Mouse (Mus musculus): ENCODE measurements around the gene Gm20390. TPM values are rescaled to one million over a fixed set of nuclear protein-coding genes. Genes with fewer than 3 reads are reported as not detected.

Gm20390 gene
- total RNA-seq (2015) (16.0 and 55.5 TPM in 2 replicates), total RNA-seq (2017) (not detected in 2 replicates)

GRCm38 (mm10) chr11:93968005-93968847 is at the start of gene Gm20390, which contains the start of gene Nme1:
Gene Gm20390 (minus strand): TSS chr11:93968293.
Gene Nme1 (minus strand): TSS chr11:93968521.
- ATAC-seq (ENCODE audit: poor library complexity, severe bottlenecking): peak; percentile 94

DNA sequence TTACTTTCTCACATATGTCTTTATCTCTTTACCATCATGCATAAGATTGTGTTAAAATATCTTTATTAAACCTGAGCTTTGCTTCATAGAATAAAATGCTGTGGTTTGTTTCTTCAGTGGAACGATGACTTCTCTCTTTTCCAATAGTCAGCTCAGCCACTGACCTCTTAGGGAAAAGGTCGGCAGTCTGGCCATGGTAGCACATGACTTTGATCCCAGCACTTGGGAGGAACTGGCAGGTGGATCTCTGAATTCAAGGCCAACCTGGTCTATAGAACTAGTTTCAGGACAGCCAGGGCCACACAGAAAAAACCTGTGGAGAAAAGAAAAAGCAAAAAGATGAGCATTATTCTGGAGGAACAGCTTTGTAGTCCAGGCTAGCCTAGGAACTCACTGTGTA is 35.3 kb upstream of the Gm20390 start:
- no peak for ATAC-seq (ENCODE audit: poor library complexity, severe bottlenecking)

- ATAC-seq (ENCODE audit: poor library complexity, severe bottlenecking): no peak
These were observed 31.2 kb upstream of the Gm20390 start for GRCm38 (mm10) chr11:93999276-93999675.

DNA sequence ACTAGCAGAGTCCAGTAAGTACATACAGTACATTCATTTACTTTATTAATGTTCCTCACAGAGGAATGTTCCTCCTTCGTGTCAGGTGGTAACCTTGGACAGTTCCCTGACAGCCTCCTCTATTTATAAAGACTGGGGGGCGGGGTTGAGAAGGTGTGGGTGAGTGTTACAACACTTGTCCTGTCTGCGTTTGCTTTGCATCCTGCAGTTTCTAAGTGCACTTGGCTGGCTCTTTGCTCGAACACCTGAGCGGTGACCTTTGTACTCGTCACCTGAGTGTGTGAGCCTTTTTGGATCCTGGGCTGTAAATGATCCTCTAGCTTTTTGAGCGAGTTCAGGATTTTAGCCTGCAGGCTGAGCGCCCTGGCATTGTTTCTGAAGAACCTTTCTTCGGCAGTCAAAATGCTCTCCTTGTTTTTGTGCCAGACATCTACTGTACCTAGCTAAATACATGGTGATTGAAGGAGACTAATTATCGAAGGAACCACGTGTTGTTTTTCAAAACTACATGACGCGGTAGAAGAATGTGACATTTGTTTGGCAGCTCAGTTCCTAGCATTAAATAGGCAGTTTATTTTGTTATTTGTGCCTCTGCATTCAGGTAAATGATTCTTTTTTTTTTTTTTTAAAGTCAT is 29.2 kb upstream of the Gm20390 start:
- peak; percentile 12 for ATAC-seq (ENCODE audit: poor library complexity, severe bottlenecking)

DNA sequence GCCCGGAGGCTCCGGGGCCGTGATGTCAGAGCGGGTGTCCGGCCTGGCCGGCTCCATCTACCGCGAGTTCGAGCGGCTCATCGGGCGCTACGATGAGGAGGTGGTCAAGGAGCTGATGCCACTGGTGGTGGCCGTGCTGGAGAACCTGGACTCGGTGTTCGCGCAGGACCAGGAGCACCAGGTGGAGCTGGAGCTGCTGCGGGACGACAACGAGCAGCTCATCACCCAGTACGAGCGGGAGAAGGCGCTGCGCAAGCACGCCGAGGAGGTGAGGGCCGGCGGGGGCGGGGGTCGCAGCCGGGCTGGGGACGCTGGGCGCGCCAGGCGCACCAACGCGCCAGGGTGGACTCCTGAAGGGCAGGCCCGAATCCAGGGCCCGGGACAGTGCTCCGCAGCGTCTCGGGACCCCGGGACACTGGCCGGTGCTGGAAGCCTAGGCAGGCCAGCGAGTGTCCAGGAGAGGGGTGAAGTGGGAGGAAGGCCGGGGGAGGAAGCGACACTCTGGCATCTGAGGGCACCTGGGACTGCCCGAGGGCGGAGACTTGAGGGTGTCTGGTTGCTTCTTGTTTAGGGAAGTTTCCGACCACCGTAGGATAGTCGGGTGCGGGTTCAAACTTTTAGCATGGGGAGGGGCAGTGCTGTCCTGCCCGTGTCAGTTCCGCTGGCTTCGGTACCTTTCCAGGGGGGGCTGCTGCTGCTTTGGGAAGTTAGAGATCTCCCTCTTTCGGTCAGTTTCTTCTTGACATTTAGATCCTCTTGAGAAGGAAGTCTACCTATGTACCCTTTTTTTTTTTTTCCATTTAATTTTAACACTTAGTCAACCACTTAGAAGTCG is 28.4 kb upstream of the Gm20390 start:
- peak; percentile 53 for ATAC-seq (ENCODE audit: poor library complexity, severe bottlenecking)

DNA sequence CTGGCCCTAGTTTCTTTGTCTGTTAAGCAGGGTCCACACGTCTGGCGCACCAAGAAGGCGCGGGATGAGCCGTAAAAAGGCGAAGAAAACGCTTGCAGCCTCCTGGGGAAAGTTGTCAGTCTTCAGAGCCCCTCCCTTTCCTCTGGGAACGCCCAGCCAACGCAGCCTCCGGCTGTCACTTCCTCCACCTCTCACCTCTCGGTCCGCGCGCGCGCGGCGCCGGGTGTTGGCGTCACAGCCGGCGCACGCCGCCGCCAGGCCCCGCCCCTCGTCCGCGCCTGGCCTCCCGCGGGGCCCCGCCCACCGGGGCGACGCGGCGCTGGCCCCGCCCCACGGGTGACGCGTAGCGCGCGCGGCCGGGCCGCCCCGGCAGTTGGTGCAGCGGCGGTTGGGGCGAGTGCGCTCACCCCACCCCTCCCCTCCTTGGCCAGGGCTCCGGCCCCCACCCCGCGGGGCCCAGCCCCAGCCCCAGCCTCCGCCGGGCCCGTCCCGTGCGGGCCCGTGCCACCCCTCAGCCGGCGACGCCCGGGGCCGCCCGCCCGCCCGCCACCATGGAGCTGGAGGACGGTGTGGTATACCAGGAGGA is 27.7 kb upstream of the Gm20390 start, which contains the start of gene Spag9:
Spag9 (plus strand) TSS at position 372 of the 586 bp plus-strand sequence.
- peak; percentile 76 for ATAC-seq (ENCODE audit: poor library complexity, severe bottlenecking)

GRCm38 (mm10) chr11:93995111-93995719 is 27.1 kb upstream of the Gm20390 start:
- ATAC-seq (ENCODE audit: poor library complexity, severe bottlenecking): peak; percentile 69

- ATAC-seq (ENCODE audit: poor library complexity, severe bottlenecking): no peak
These were observed 26.4 kb upstream of the Gm20390 start for GRCm38 (mm10) chr11:93994531-93994930.

- no peak for ATAC-seq (ENCODE audit: poor library complexity, severe bottlenecking)
These were observed 20.4 kb upstream of the Gm20390 start for GRCm38 (mm10) chr11:93988328-93989062.

GRCm38 (mm10) chr11:93987625-93988327 is 19.7 kb upstream of the Gm20390 start:
- ATAC-seq (ENCODE audit: poor library complexity, severe bottlenecking): peak; percentile 78

DNA sequence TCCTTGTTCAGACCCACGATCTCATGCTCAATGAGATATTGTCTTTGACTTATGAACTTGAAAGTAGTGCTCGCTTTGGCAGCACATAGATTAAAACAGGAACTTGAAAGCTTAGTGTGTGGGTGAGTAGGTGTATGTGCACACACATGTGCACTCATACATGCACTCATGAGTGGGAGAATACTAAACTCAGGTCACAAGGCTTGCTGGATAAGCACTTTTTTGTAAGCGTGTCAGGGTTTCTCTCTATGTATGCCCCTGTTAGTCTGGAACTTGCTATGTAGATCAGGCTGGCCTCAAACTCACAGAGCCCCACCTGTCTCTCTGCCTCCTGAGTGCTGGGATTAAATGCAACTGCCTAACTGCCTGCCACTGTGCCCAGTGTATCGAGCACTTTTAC is 18.9 kb upstream of the Gm20390 start:
- 0 out of 2 replicates have a peak, but pooled peaks have one; percentile 44 for ATAC-seq (ENCODE audit: poor library complexity, severe bottlenecking)

DNA sequence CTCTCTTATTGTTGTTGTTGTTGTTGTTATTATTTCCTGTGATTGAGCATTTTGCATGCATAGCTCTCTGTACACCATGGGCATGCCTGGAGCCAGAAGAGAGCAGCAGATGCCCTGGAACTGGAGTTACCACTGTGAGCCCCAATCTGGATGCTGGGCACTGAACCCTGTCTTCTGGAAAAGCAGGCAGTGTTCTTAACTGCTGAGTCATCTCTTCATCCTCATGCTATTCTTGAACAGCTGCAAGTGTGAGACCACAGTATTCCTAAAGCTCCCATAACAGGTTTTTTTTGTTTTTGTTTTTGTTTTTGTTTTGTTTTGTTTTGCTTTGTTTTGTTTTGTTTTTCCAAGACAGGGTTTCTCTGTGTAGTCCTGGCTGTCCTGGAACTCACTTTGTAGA is 18.2 kb upstream of the Gm20390 start:
- no peak for ATAC-seq (ENCODE audit: poor library complexity, severe bottlenecking)

DNA sequence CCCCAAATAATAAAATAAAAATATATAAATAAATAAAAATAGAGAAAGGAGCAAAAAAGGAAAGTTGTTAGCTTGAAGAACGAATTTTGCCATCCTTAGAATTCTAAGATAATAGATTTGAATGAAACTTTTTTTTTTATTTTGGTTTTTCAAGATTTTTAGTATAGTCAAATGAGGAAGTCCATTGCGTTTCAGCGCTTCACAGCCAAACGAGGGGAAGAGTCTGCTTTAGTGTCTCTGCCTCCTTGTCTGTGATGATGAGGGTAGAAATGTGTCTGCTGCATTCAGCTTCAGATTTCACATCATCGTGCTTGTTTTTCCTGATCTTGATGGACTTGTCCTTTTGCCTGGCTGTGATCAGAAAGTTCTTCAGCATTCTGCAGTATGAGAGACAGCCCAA is 17.2 kb upstream of the Gm20390 start:
- ATAC-seq (ENCODE audit: poor library complexity, severe bottlenecking): no peak

GRCm38 (mm10) chr11:93984619-93985018 is 16.5 kb upstream of the Gm20390 start:
- ATAC-seq (ENCODE audit: poor library complexity, severe bottlenecking): peak; percentile 20; the same call in 1 of the 2 replicates

DNA sequence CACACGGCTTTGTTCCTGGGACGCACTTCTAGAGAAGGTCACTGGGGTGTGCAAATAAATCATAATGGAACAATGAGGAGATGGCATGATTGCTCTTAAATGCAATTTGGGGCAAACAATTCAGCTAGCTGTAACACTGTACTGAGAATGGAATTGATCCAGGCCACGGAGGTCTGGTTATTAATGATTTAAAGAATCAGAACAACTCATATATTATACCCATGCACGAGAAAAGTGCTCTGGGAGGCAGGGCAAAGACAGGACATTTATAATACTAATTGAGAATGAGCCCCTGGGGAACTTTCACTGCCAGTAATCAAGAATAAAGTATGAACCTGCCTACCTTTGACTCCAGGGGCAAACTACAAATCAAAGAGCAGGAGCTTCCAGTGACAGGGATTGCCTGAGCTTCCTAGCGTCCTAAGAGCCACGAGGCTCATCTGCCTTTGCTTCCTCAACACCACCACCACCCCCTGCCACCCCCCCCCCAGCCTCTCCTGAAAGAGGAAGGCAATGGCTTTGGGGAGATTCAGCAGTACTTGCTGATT is 11.5 kb upstream of the Gm20390 start:
- ATAC-seq (ENCODE audit: poor library complexity, severe bottlenecking): no peak

GRCm38 (mm10) chr11:93972951-93973350 is 4.9 kb upstream of the Gm20390 start:
- ATAC-seq (ENCODE audit: poor library complexity, severe bottlenecking): no peak

GRCm38 (mm10) chr11:93969799-93970198 is 1.7 kb upstream of the Gm20390 start:
- no peak for ATAC-seq (ENCODE audit: poor library complexity, severe bottlenecking)

GRCm38 (mm10) chr11:93969171-93969570 is 1.1 kb upstream of the Gm20390 start:
- no peak for ATAC-seq (ENCODE audit: poor library complexity, severe bottlenecking)

DNA sequence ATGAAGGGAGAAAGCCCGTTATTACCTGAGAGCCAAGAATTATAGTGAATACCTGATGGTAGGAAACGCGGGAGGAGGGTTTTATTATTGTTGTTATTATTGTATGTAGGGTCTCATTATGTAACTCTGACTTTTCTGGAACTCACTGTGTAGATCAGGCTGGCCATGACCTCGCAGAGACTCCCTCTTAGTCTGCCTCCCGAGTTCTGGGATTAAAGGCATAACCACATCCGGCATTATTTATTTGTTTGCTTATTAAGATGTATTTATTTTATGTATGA is 695 bp upstream of the Gm20390 start:
- ATAC-seq (ENCODE audit: poor library complexity, severe bottlenecking): no peak
